Mouse (Mus musculus): ENCODE results near the gene Sfswap. TPM values are rescaled to one million over a fixed set of nuclear protein-coding genes. Genes with fewer than 3 reads are reported as not detected.
A peak's percentile ranks its signal among the peaks of the same experiment; 100 is the strongest.

Sfswap gene
- polyA plus RNA-seq, 1 experiment: 194 TPM

- TF ChIP-seq POLR2A (IDR thresholded peaks at IDR 0.05; ENCODE audit: borderline replicate concordance, insufficient read depth, low read length) (no peak), CTCF (IDR thresholded peaks at IDR 0.05; ENCODE audit: borderline replicate concordance, insufficient read depth, low read depth, low read length) (no peak)
- Histone ChIP-seq H3K4me1 (ENCODE audit: control insufficient read depth, insufficient read depth, low read length) (no peaks in the 10 kb centered on the region), H3K4me3 (replicated peaks; ENCODE audit: insufficient read depth, low read depth, low read length) (no peak overlapping the region), H3K27me3 (ENCODE audit: control insufficient read depth, insufficient read depth, low read length) (no peaks in the 10 kb centered on the region), H3K27ac (ENCODE audit: insufficient read depth, low read length) (no peak overlapping the region)
- 83% methylated on average over 6 of the region's 6 CpGs for WGBS
- DNase-seq: no peak
Observed at GRCm38 (mm10) chr5:129550790-129551189, 49.8 kb downstream of the Sfswap start.

GRCm38 (mm10) chr5:129551991-129552390 lies 51.0 kb downstream of the Sfswap start:
- Histone ChIP-seq H3K4me3 (replicated peaks; ENCODE audit: insufficient read depth, low read depth, low read length) (no peak overlapping the region), H3K27me3 (ENCODE audit: control insufficient read depth, insufficient read depth, low read length) (no peaks in the 10 kb centered on the region), H3K4me1 (ENCODE audit: control insufficient read depth, insufficient read depth, low read length) (no peaks in the 10 kb centered on the region), H3K27ac (ENCODE audit: insufficient read depth, low read length) (no peak overlapping the region)
- TF ChIP-seq CTCF (IDR thresholded peaks at IDR 0.05; ENCODE audit: borderline replicate concordance, insufficient read depth, low read depth, low read length) (no peak), POLR2A (IDR thresholded peaks at IDR 0.05; ENCODE audit: borderline replicate concordance, insufficient read depth, low read length) (no peak)
- WGBS: 93% methylated on average over 2 of the region's 2 CpGs
- no peak for DNase-seq

- H3K27me3 ChIP-seq (ENCODE audit: control insufficient read depth, insufficient read depth, low read length): no peaks in the 10 kb centered on the region
- DNase-seq: no peak
- WGBS: 57% methylated on average over 6 of the region's 6 CpGs
- TF ChIP-seq POLR2A (IDR thresholded peaks at IDR 0.05; ENCODE audit: borderline replicate concordance, insufficient read depth, low read length): no peak
- no peak for TF ChIP-seq CTCF (IDR thresholded peaks at IDR 0.05; ENCODE audit: borderline replicate concordance, insufficient read depth, low read depth, low read length)
- H3K4me3 ChIP-seq (replicated peaks; ENCODE audit: insufficient read depth, low read depth, low read length): no peak overlapping the region
- H3K27ac ChIP-seq (ENCODE audit: insufficient read depth, low read length): no peak overlapping the region
- H3K4me1 ChIP-seq (ENCODE audit: control insufficient read depth, insufficient read depth, low read length): no peaks in the 10 kb centered on the region
Observed at GRCm38 (mm10) chr5:129553642-129554041, 52.6 kb downstream of the Sfswap start.

GRCm38 (mm10) chr5:129558591-129558990 lies 57.6 kb downstream of the Sfswap start:
- WGBS: 80% methylated on average over 5 of the region's 5 CpGs
- DNase-seq: no peak
- no peak overlapping the region for H3K27ac ChIP-seq (ENCODE audit: insufficient read depth, low read length)
- no peaks in the 10 kb centered on the region for H3K27me3 ChIP-seq (ENCODE audit: control insufficient read depth, insufficient read depth, low read length)
- no peak overlapping the region for H3K4me3 ChIP-seq (replicated peaks; ENCODE audit: insufficient read depth, low read depth, low read length)
- no peak for TF ChIP-seq CTCF (IDR thresholded peaks at IDR 0.05; ENCODE audit: borderline replicate concordance, insufficient read depth, low read depth, low read length)
- no peak for TF ChIP-seq POLR2A (IDR thresholded peaks at IDR 0.05; ENCODE audit: borderline replicate concordance, insufficient read depth, low read length)
- peaks cover 3% of the 10 kb centered on the region for H3K4me1 ChIP-seq (ENCODE audit: control insufficient read depth, insufficient read depth, low read length)

GRCm38 (mm10) chr5:129559283-129559682 lies 58.3 kb downstream of the Sfswap start:
- H3K4me3 ChIP-seq (replicated peaks; ENCODE audit: insufficient read depth, low read depth, low read length): no peak overlapping the region
- 48% methylated on average over 11 of the region's 11 CpGs for WGBS
- no peak for TF ChIP-seq CTCF (IDR thresholded peaks at IDR 0.05; ENCODE audit: borderline replicate concordance, insufficient read depth, low read depth, low read length)
- no peak for TF ChIP-seq POLR2A (IDR thresholded peaks at IDR 0.05; ENCODE audit: borderline replicate concordance, insufficient read depth, low read length)
- H3K27me3 ChIP-seq (ENCODE audit: control insufficient read depth, insufficient read depth, low read length): no peaks in the 10 kb centered on the region
- DNase-seq: no peak
- no peak overlapping the region for H3K27ac ChIP-seq (ENCODE audit: insufficient read depth, low read length)
- peaks cover 3% of the 10 kb centered on the region for H3K4me1 ChIP-seq (ENCODE audit: control insufficient read depth, insufficient read depth, low read length)

- Histone ChIP-seq H3K27me3 (ENCODE audit: control insufficient read depth, insufficient read depth, low read length) (no peaks in the 10 kb centered on the region), H3K4me3 (replicated peaks; ENCODE audit: insufficient read depth, low read depth, low read length) (no peak overlapping the region), H3K27ac (ENCODE audit: insufficient read depth, low read length) (peak overlapping the region; percentile 53; the same call in 1 of the 2 replicates), H3K4me1 (ENCODE audit: control insufficient read depth, insufficient read depth, low read length) (peaks cover 3% of the 10 kb centered on the region)
- 41% methylated on average over 8 of the region's 8 CpGs for WGBS
- DNase-seq: peak; percentile 47 to 64
- TF ChIP-seq CTCF (IDR thresholded peaks at IDR 0.05; ENCODE audit: borderline replicate concordance, insufficient read depth, low read depth, low read length): no peak
- TF ChIP-seq POLR2A (IDR thresholded peaks at IDR 0.05; ENCODE audit: borderline replicate concordance, insufficient read depth, low read length): no peak
Observed at GRCm38 (mm10) chr5:129562342-129562741, 61.3 kb downstream of the Sfswap start.

- Histone ChIP-seq H3K4me1 (ENCODE audit: control insufficient read depth, insufficient read depth, low read length) (no peaks in the 10 kb centered on the region), H3K27me3 (ENCODE audit: control insufficient read depth, insufficient read depth, low read length) (no peaks in the 10 kb centered on the region), H3K27ac (ENCODE audit: insufficient read depth, low read length) (no peak overlapping the region), H3K4me3 (replicated peaks; ENCODE audit: insufficient read depth, low read depth, low read length) (no peak overlapping the region)
- TF ChIP-seq POLR2A (IDR thresholded peaks at IDR 0.05; ENCODE audit: borderline replicate concordance, insufficient read depth, low read length) (no peak), CTCF (IDR thresholded peaks at IDR 0.05; ENCODE audit: borderline replicate concordance, insufficient read depth, low read depth, low read length) (no peak)
- no peak for DNase-seq
- 96% methylated on average over 4 of the region's 4 CpGs for WGBS
Observed at GRCm38 (mm10) chr5:129568596-129568995, 67.6 kb downstream of the Sfswap start.

- Histone ChIP-seq H3K27me3 (ENCODE audit: control insufficient read depth, insufficient read depth, low read length) (no peaks in the 10 kb centered on the region), H3K4me1 (ENCODE audit: control insufficient read depth, insufficient read depth, low read length) (0 out of 2 replicates have a peak, but pooled peaks cover 4% of the 10 kb centered on the region), H3K27ac (ENCODE audit: insufficient read depth, low read length) (no peak overlapping the region), H3K4me3 (replicated peaks; ENCODE audit: insufficient read depth, low read depth, low read length) (no peak overlapping the region)
- WGBS: 32% methylated on average over 12 of the region's 12 CpGs
- DNase-seq: no peak
- no peak for TF ChIP-seq CTCF (IDR thresholded peaks at IDR 0.05; ENCODE audit: borderline replicate concordance, insufficient read depth, low read depth, low read length)
- TF ChIP-seq POLR2A (IDR thresholded peaks at IDR 0.05; ENCODE audit: borderline replicate concordance, insufficient read depth, low read length): no peak
Observed at GRCm38 (mm10) chr5:129578201-129578600, 77.2 kb downstream of the Sfswap start.

All from cerebellum, adult 2 months (tissue).